Mouse (Mus musculus): ENCODE data around the gene Stx5a. TPM values are rescaled to one million over a fixed set of nuclear protein-coding genes. Genes with fewer than 3 reads are reported as not detected.

Stx5a gene
- polyA plus RNA-seq, 1 experiment from 2014 or later = 53.5 TPM

DNA sequence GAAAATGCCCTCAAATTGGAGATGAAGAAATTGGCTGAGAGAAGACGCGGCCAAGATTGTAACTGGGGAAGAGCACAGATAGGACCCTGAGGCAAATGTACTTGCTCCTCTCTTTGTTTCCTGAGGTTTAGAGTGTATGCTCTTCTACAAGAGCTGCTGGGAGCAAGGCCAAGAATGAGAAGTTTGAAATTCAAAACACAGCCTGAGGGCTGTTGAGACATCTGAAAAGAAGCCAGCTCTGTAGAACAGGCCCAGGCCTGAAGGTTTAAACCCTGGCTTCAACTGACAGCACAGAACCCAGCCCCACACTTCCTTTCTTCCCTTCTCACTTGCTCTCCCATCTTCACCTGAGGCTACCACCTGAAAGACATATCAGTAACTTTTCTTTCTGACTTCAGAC lies 31.2 kb upstream of the Stx5a start:
- Histone ChIP-seq H3K9me3 (replicated peaks) (no peaks in the 10 kb centered on the region), H3K27me3 (no peaks in the 10 kb centered on the region), H3K36me3 (replicated peaks) (peaks cover 68% of the 10 kb centered on the region), H3K4me1 (replicated peaks) (peaks cover 77% of the 10 kb centered on the region), H3K9ac (no peak overlapping the region), H3K27ac (replicated peaks) (0 out of 2 replicates have a peak overlapping the region, but pooled peaks have one; percentile 38), H3K4me2 (peak overlapping the region; percentile 76), H3K4me3 (replicated peaks) (peak overlapping the region; percentile 91)
- WGBS (ENCODE audit: insufficient replicate concordance) = 96% methylated on average over 2 of the region's 2 CpGs
- ATAC-seq (ENCODE audit: insufficient read depth) = no peak

DNA sequence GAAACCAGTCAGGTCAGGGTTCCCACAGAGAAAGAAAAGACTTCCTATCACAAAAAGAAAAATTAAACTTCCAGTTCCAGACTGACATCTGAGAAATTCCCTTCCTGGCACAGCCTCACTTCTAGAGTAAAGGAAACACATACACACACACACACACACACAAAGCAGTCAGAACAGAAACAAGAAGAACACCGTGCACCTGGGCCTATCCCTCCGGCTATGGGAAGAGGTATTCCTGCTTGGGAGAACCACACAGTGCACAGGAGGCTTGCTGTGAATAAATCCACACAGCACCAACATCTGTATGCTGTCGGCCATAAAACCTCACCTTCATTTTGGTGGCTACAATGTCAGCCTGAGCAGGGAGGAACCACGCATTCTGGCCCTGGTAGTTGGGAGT lies 29.7 kb upstream of the Stx5a start:
- no peak for ATAC-seq (ENCODE audit: insufficient read depth)
- Histone ChIP-seq H3K9me3 (replicated peaks) (no peaks in the 10 kb centered on the region), H3K27ac (replicated peaks) (peak overlapping the region; percentile 97; the same call in 1 of the 2 replicates), H3K4me3 (replicated peaks) (peak overlapping the region; percentile 91), H3K4me1 (replicated peaks) (peaks cover 88% of the 10 kb centered on the region), H3K9ac (peak overlapping the region; percentile 93), H3K27me3 (no peaks in the 10 kb centered on the region), H3K4me2 (peak overlapping the region; percentile 76), H3K36me3 (replicated peaks) (peaks cover 63% of the 10 kb centered on the region)
- 66% methylated on average over 4 of the region's 4 CpGs for WGBS (ENCODE audit: insufficient replicate concordance)

DNA sequence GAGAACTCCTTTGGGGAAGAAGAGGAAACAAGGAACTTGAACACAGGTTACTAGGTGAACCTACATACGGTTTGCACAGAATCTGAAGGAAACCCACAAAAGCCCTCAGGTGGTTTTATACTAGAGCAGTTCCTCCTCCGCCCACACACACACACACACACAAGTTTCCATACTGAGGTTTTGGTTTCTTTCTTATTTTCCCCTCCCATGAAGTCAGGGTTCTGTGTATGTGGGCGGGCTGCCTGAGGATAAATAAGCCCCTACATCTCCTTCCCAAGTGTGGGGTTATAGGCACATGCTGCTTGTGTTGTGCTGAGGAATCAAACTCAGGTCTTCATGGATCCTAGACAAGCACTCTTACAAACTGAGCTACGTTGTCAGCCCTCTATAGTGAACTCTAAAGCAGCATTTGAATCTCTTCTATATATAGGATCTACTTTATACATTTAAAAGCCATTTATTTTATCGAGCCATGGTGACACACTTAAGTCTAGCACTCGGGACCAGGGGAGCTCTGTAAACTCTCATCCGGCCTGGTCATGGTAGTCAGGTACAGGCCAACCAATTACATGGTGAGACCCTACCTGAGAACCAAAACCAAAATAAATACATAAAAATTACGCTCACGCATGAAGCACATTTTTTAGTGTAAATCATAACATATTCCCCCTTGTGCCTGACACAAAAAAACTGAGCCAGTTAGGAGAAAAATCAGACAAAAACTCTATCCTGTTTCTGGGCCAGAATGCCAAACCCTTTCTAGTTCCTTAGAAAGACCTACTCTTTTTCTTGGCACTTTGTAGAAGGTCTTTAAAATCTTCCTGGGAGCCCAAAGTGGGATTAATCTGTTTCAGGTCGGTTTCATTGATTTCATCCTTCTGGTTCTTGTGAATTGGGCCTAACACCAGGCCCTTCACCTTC lies 29.0 kb upstream of the Stx5a start:
- Histone ChIP-seq H3K36me3 (replicated peaks) (peaks cover 56% of the 10 kb centered on the region), H3K27me3 (no peaks in the 10 kb centered on the region), H3K4me3 (replicated peaks) (peak overlapping the region; percentile 91), H3K9ac (peak overlapping the region; percentile 93), H3K4me1 (replicated peaks) (peaks cover 87% of the 10 kb centered on the region), H3K4me2 (peak overlapping the region; percentile 76), H3K9me3 (replicated peaks) (no peaks in the 10 kb centered on the region), H3K27ac (replicated peaks) (peak overlapping the region; percentile 97)
- no peak for ATAC-seq (ENCODE audit: insufficient read depth)
- WGBS (ENCODE audit: insufficient replicate concordance) = 32% methylated on average over 10 of the region's 10 CpGs

DNA sequence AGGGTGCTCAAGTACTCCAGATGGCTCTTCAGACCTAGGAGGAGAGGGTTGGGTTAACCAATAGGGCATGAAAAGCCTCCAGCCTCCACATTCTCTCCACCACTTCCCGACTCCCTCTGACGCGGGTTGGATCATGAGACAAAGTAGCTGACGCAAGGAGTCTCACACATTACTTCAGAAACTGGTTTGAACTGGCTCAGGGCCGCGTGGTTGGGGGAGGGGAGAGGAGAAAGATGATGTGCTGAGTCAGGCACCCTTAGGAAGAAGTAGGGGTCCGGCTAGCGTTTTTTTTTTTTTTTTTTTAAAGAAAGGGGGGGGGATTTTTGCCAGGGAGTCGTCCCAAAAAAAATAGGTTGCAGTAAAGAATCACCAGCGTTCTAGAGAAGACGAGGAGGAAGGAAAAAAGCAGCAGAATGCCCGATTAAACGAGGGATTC lies 28.3 kb upstream of the Stx5a start:
- WGBS (ENCODE audit: insufficient replicate concordance) = 1% methylated on average over 13 of the region's 13 CpGs
- Histone ChIP-seq H3K4me1 (replicated peaks) (peaks cover 87% of the 10 kb centered on the region), H3K27me3 (no peaks in the 10 kb centered on the region), H3K9ac (peak overlapping the region; percentile 93), H3K27ac (replicated peaks) (peak overlapping the region; percentile 97), H3K9me3 (replicated peaks) (no peaks in the 10 kb centered on the region), H3K36me3 (replicated peaks) (peaks cover 49% of the 10 kb centered on the region), H3K4me3 (replicated peaks) (peak overlapping the region; percentile 91), H3K4me2 (peak overlapping the region; percentile 76)
- ATAC-seq (ENCODE audit: insufficient read depth) = peak; percentile 19

DNA sequence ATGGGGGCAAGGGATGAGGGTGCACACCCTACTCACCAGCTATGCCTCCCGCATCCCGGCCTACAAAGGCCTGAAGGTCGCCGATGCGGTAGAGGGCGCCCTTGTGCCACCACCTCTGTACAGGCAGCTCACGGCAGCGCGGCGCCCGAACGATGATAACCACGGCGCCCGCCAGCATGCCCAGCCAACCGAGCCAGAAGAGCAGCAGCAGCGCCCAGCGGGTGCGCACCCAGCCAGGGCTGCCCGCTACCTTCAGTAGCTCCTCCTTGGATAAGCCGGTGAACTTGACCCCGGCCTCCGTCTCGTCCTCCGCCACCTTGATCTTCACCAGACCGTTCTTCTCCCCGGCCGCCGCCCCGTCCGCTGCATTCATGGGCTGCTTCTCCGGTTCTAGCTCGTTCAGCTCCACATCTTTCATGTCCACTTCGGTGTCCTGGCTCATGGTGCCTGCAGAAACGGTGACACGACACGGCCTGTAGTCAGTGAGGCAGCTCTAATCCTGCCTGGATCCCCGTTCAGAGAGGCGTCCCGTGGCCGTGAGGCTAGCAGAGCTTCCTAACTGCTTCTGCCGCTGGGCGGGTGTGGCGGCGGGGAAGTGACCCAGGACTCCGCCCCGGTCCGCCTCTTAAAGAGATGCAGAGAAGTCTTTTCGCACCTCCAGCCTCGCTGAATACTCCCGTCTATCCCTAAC lies 27.8 kb upstream of the Stx5a start:
- under 1% methylated on average over 51 of the region's 51 CpGs for WGBS (ENCODE audit: insufficient replicate concordance)
- peaks cover 87% of the 10 kb centered on the region for H3K4me1 ChIP-seq (replicated peaks)

DNA sequence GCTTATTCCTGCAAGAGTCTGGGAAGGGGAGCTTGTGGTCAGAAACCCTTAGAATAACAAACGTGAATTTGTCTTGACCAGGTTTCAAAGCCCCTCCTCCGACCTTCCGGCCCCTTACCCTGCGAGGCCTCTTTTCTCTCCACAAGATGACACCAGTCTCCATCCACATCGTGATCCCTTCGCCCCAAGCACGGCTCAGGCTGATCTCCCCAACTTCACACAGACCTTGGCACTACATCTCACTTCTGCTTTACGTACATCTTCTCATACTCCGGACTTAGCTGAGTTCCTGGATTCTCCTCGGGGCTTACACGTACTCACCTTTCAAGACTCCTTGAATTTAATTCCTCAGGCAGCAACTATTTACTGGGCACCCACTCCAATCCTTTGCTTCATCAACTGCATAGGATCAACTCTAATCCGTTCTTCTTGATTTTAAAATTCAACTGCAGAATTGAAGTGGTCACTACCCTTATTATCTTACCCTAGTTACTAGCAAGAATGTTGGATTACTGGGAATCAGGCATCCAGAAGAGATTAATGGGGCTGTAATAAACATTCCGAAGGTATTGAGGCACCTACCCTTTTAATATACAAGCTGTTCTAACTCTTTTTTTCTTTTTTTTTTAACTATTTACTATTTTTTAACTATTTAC lies 27.1 kb upstream of the Stx5a start:
- Histone ChIP-seq H3K9me3 (replicated peaks) (no peaks in the 10 kb centered on the region), H3K27me3 (no peaks in the 10 kb centered on the region), H3K36me3 (replicated peaks) (peaks cover 37% of the 10 kb centered on the region), H3K4me1 (replicated peaks) (peaks cover 86% of the 10 kb centered on the region), H3K9ac (peak overlapping the region; percentile 93), H3K27ac (replicated peaks) (peak overlapping the region; percentile 97), H3K4me3 (replicated peaks) (peak overlapping the region; percentile 91), H3K4me2 (peak overlapping the region; percentile 76)
- ATAC-seq (ENCODE audit: insufficient read depth) = peak; percentile 5; the same call in 1 of the 2 replicates
- 4% methylated on average over 13 of the region's 13 CpGs for WGBS (ENCODE audit: insufficient replicate concordance)

More for the DNA sequence above, 27.8 kb upstream of the Stx5a start:
- H3K4me3 ChIP-seq (replicated peaks) = peak overlapping the region; percentile 91
- peak; percentile 84 for ATAC-seq (ENCODE audit: insufficient read depth)
- peak overlapping the region; percentile 97 for H3K27ac ChIP-seq (replicated peaks)
- H3K27me3 ChIP-seq = no peaks in the 10 kb centered on the region
- H3K4me2 ChIP-seq = peak overlapping the region; percentile 76
- H3K9ac ChIP-seq = peak overlapping the region; percentile 93
- H3K36me3 ChIP-seq (replicated peaks) = peaks cover 44% of the 10 kb centered on the region
- H3K9me3 ChIP-seq (replicated peaks) = no peaks in the 10 kb centered on the region

DNA sequence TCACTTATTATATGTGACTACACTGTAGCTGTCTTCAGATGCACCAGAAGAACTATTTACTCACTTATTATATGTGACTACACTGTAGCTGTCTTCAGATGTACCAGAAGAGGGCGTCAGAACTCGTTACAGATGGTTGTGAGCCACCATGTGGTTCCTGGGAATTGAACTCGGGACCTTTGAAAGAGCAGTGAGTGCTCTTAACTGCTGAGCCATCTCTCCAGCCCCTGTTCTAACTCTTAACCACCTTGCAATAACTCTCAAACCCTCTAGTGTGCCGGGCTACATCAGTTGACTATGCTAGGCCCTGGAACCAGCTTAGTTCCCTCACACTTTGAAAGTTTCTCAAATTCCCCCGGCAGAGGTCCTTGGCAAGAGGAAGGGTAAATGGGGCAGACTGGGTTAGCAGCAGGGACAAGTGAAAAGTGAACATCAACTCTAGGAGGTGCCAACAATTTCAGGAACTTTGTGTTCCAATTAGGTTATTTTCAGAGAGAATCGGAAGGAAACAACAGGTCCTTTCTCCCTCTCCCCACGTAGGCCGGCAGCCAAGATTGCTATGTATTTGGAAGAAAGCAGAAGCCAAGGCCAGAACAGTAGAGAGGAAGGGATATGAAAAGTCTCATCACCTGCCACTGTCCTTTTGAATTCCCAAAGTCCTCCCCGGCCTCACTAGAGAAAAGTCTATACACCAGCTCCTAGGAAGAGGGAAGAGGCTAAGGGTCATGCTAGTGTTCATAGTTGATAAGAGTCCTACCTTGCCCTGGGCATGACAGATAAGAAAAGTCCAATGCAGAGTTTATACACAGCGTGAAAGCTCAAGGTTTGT lies 26.3 kb upstream of the Stx5a start:
- ATAC-seq (ENCODE audit: insufficient read depth) = peak; percentile 77
- Histone ChIP-seq H3K9ac (peak overlapping the region; percentile 56), H3K9me3 (replicated peaks) (no peaks in the 10 kb centered on the region), H3K4me2 (peak overlapping the region; percentile 76), H3K4me3 (replicated peaks) (peak overlapping the region; percentile 91), H3K4me1 (replicated peaks) (peaks cover 81% of the 10 kb centered on the region), H3K27ac (replicated peaks) (peak overlapping the region; percentile 97), H3K27me3 (no peaks in the 10 kb centered on the region), H3K36me3 (replicated peaks) (peaks cover 29% of the 10 kb centered on the region)
- 31% methylated on average over 10 of the region's 10 CpGs for WGBS (ENCODE audit: insufficient replicate concordance)

DNA sequence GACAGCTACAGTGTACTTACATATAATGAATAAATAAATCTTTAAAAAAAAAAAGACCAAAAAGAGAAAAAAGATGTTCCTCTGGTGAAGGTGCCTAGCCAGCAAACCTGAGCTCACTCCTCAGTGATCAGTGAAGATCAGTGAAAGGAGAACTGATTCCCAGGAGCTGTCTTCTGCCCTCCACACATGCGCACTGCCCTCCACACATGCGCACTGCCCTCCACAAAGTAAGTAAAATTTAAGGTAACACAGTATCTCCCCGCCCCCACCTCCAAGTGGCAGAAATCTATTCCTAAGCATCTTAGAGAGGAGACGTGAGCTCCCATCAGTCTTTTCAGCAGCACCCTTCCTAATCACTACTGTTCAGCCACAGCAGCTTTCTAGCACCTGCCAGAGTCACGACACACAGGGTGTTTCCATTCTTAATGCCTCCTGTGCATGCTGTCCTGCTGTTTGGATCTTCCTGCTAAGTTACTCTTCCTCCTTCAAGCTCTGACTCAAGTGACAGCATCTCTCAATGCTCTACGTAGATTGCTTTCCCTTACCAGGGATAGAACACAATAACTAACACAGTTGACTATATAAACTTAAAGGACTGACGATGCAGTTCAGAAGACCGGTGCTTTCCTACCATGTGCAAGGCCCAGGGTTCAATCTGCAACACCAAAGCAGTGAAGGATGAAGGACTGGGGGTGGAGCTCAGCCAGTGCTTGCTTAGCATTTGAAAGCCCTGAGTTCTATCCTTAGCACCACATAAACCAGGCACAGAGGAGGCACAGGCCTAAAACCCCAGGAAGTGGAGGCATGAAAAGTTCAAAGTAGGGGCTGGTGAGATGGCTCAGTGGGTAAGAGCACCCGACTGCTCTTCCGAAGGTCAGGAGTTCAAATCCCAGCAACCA lies 25.1 kb upstream of the Stx5a start:
- H3K4me2 ChIP-seq = peak overlapping the region; percentile 76
- ATAC-seq (ENCODE audit: insufficient read depth) = no peak; the same call in 1 of the 2 replicates
- H3K27ac ChIP-seq (replicated peaks) = peak overlapping the region; percentile 97

DNA sequence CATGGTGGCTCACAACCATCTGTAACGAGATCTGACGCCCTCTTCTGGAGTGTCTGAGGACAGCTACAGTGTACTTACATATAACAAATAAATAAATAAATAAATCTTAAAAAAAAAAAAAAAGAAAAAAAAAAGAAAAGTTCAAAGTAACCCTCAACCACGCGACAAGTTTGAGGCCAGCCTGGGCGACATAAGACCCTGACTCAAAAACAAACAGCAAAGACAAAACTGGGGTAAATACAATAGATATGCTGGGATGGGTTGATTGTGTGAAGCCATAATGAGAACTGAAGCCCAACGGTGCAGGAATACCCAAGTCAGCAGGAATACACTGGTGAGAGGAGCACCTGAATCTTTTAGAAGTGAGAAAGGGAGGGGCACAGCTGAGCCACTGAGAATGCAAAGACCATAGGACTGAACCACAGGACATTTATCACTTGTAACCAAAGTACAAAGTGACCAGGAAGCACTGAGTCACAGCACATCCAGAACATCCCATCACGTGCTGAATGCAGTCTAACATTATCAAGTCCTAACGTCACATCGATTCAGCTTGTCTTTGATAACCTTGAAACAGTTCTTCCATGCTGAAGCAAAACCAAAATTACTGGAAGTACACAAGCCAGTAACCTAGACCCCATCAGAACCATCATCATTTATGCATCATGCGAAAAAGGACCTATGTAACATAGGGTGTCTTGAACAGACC lies 24.3 kb upstream of the Stx5a start:
- Histone ChIP-seq H3K9me3 (replicated peaks) (no peaks in the 10 kb centered on the region), H3K4me1 (replicated peaks) (peaks cover 78% of the 10 kb centered on the region), H3K27ac (replicated peaks) (peak overlapping the region; percentile 97), H3K9ac (peak overlapping the region; percentile 32; the same call in 1 of the 2 replicates), H3K27me3 (no peaks in the 10 kb centered on the region), H3K4me2 (no peak overlapping the region; the same call in 1 of the 2 replicates), H3K36me3 (replicated peaks) (peaks cover 9% of the 10 kb centered on the region), H3K4me3 (replicated peaks) (no peak overlapping the region)
- no peak for ATAC-seq (ENCODE audit: insufficient read depth)
- 68% methylated on average over 10 of the region's 10 CpGs for WGBS (ENCODE audit: insufficient replicate concordance)

More for the DNA sequence above, 25.1 kb upstream of the Stx5a start:
- Histone ChIP-seq H3K4me1 (replicated peaks) (peaks cover 78% of the 10 kb centered on the region), H3K27me3 (no peaks in the 10 kb centered on the region), H3K4me3 (replicated peaks) (peak overlapping the region; percentile 17; the same call in 1 of the 2 replicates), H3K36me3 (replicated peaks) (peaks cover 17% of the 10 kb centered on the region), H3K9me3 (replicated peaks) (no peaks in the 10 kb centered on the region), H3K9ac (peak overlapping the region; percentile 37; the same call in 1 of the 2 replicates)
- WGBS (ENCODE audit: insufficient replicate concordance) = 62% methylated on average over 10 of the region's 10 CpGs

Data from liver, embryonic 15.5 days (tissue).